18 mouse cellular contexts compared by ENCODE assay signal in genomic region chr3:84106106-84106505, GRCm38 (mm10). TPM values are rescaled to one million over a fixed set of nuclear protein-coding genes. Genes with fewer than 3 reads are reported as not detected.
A peak's percentile ranks its signal among the peaks of the same experiment; 100 is the strongest.
DNase-seq lines count a peak whose midpoint lies in the region; TF ChIP-seq lines count a peak whose summit lies in the region.
"Had no signal": no experiment of that assay in that cellular context is flagged by ENCODE, and none has a peak within 500 bp of the region (broad histone marks: within the 10 kb centered on the region; RNA-seq: fewer than 3 reads in every experiment).

No protein-coding gene starts in this region.

- H3K4me3 ChIP-seq in kidney, adult 2 months (ENCODE audit: insufficient read depth, low read depth, low read length) = no peak overlapping the region
- H3K4me3 ChIP-seq: embryonic facial prominence, embryonic 13.5 days; forebrain, embryonic 12.5 days; heart, adult 2 months; heart, embryonic 15.5 days; hindbrain, embryonic 13.5 days had no signal

- no peak overlapping the region for H3K27ac ChIP-seq in kidney, adult 2 months (ENCODE audit: insufficient read depth, low read depth, low read length)
- H3K27ac ChIP-seq: embryonic facial prominence, embryonic 13.5 days; forebrain, embryonic 12.5 days; heart, adult 2 months; heart, embryonic 15.5 days; hindbrain, embryonic 13.5 days; hindbrain, postnatal 0 days had no signal

- no peaks in the 10 kb centered on the region for H3K27me3 ChIP-seq in kidney, adult 2 months (replicated peaks; ENCODE audit: control insufficient read depth, insufficient read depth, low read length)
- H3K27me3 ChIP-seq: embryonic facial prominence, embryonic 13.5 days; forebrain, embryonic 12.5 days; heart, embryonic 15.5 days; hindbrain, embryonic 13.5 days had no signal

- TF ChIP-seq CTCF in kidney, adult 2 months (conservative IDR thresholded peaks at IDR 0.05; ENCODE audit: insufficient read depth, insufficient read length, low read depth, low read length) = no peak

- 35% methylated on average over 2 of the region's 2 CpGs for WGBS in kidney, adult 2 months

- TF ChIP-seq POLR2A in kidney, adult 2 months (IDR thresholded peaks at IDR 0.05; ENCODE audit: low read depth, low read length) = no peak

- no peaks in the 10 kb centered on the region for H3K36me3 ChIP-seq in kidney, adult 2 months (ENCODE audit: control insufficient read depth, insufficient read depth, low read length)
- H3K36me3 ChIP-seq: embryonic facial prominence, embryonic 13.5 days; forebrain, embryonic 12.5 days; heart, embryonic 15.5 days; hindbrain, embryonic 13.5 days had no signal

- H3K4me1 ChIP-seq in kidney, adult 2 months (ENCODE audit: control insufficient read depth, insufficient read depth, low read length) = no peaks in the 10 kb centered on the region
- H3K4me1 ChIP-seq: embryonic facial prominence, embryonic 13.5 days; forebrain, embryonic 12.5 days; heart, embryonic 15.5 days; hindbrain, embryonic 13.5 days had no signal

- peak; percentile 47 for DNase-seq in adrenal gland, postnatal 10 days
- DNase-seq in adrenal gland, adult 8-10 months = no peak
- DNase-seq in kidney, adult 2 months = peak; percentile 66
- no peak for DNase-seq in kidney, postnatal 4 days
- DNase-seq in adipocyte (ENCODE audit: low spot score) = peak; percentile 73
- DNase-seq in kidney, postnatal 14 days = peak; percentile 12
- DNase-seq in right cerebral cortex, postnatal 10 days (ENCODE audit: low spot score in 2 of 2) = no peak
- DNase-seq: cerebellum, adult 18-20 months; cerebellum, adult 9-11 months; cerebellum, postnatal 36 days; gastrocnemius, postnatal 14 days; heart, adult 2 months; heart, postnatal 14 days had no signal

RNA-seq across cellular contexts. Expression of gene Mnd1, which starts 49.5 kb away (rescaled TPM):
- total RNA-seq in adrenal gland, postnatal 10 days (2021) = 10 to 100 TPM; 25.2 to 26.5 TPM
- total RNA-seq in adrenal gland, adult 8-10 months (2022) = 1 to 10 TPM; 8.0 to 9.1 (median 8.6) TPM
- 0.54 and 0.72 TPM in 2 replicates for polyA plus RNA-seq in kidney, adult 2 months (2012; rRNA removed)

Comparison
In these comparisons a context has a peak if more than half of its experiments do, and no peak if none do; other contexts are left out.
1. DNase-seq: peak in adrenal gland, postnatal 10 days (single experiment), kidney, adult 2 months (single experiment), adipocyte (single experiment) and kidney, postnatal 14 days (single experiment); none in adrenal gland, adult 8-10 months (single experiment), kidney, postnatal 4 days (0 of 2) and right cerebral cortex, postnatal 10 days (0 of 2).